Mouse (Mus musculus) activated CD4-positive, CD25-positive, alpha-beta regulatory T cell, adult 4 months (primary cell): Measurements from ENCODE around the gene Zfp456. TPM values are rescaled to one million over a fixed set of nuclear protein-coding genes. Genes with fewer than 3 reads are reported as not detected.
"Not testable (repeated sequence)": the region's sequence is repeated elsewhere in the genome, so short reads cannot be mapped to it uniquely, and the experiment has no call there.

Experiments used
- ATAC-seq: one replicate; pipeline ENCODE4 v1.8.0; 2017
- polyA plus RNA-seq, 2 experiments: library from polyadenylated mRNA; unstranded; fragments of 100-300 nt; shearing (Covaris generic); gene quantifications; one replicate each; pipeline ENCODE4 v1.2.1; 2017

Zfp456 gene
- polyA plus RNA-seq: 1 to 10 TPM; 6.5 to 8.4 TPM

GRCm38 (mm10) chr13:67375050-67375911, at the start of gene Zfp456, which contains the start of gene Gm28041:
Gene Zfp456, minus strand, starts transcription at chr13:67375810.
Gene Gm28041, minus strand, starts transcription at chr13:67375733.
- peak; percentile 99 for ATAC-seq

- ATAC-seq: not testable (repeated sequence)
Observed at GRCm38 (mm10) chr13:67422532-67422931, 46.9 kb upstream of the Zfp456 start.

- peak; percentile 86 for ATAC-seq
Observed at GRCm38 (mm10) chr13:67421207-67421857, 45.7 kb upstream of the Zfp456 start, which contains the start of gene Zfp459. Gene Zfp459, minus strand, starts transcription at chr13:67421418.

- no peak for ATAC-seq
Observed at GRCm38 (mm10) chr13:67420558-67421206, 45.1 kb upstream of the Zfp456 start.

- no peak for ATAC-seq
Observed at GRCm38 (mm10) chr13:67416811-67417210, 41.2 kb upstream of the Zfp456 start.

GRCm38 (mm10) chr13:67415759-67416158, 40.1 kb upstream of the Zfp456 start:
- no peak for ATAC-seq

- ATAC-seq: not testable (repeated sequence)
Observed at GRCm38 (mm10) chr13:67413634-67414033, 38.0 kb upstream of the Zfp456 start.

GRCm38 (mm10) chr13:67399183-67399903, 23.7 kb upstream of the Zfp456 start, which contains the start of gene Zfp429:
Gene Zfp429, minus strand, starts transcription at chr13:67399819.
- peak; percentile 100 for ATAC-seq

GRCm38 (mm10) chr13:67376255-67376654, 645 bp upstream of the Zfp456 start:
- not testable (repeated sequence) for ATAC-seq

- ATAC-seq: peak; percentile 95
Observed at GRCm38 (mm10) chr13:67360131-67360744, 15.4 kb downstream of the Zfp456 start, which contains the start of the genes Gm28044 and Zfp953. Gene Gm28044, minus strand, starts transcription at chr13:67360536. Gene Zfp953, minus strand, starts transcription at chr13:67360605.

- no peak for ATAC-seq
Observed at GRCm38 (mm10) chr13:67351854-67352253, 23.8 kb downstream of the Zfp456 start.

GRCm38 (mm10) chr13:67343422-67343821, 32.2 kb downstream of the Zfp456 start:
- ATAC-seq: no peak

- peak; percentile 15 for ATAC-seq
Observed at GRCm38 (mm10) chr13:67332877-67333276, 42.7 kb downstream of the Zfp456 start.

- ATAC-seq: peak; percentile 99
Observed at GRCm38 (mm10) chr13:67332019-67332724, 43.4 kb downstream of the Zfp456 start, which contains the start of gene Zfp595. Gene Zfp595, minus strand, starts transcription at chr13:67332570.

Other genes with a start within 250 kb of the Zfp456 start
- gene Rsl1, start 202.6 kb downstream of the Zfp456 start, polyA plus RNA-seq: 10 to 100 TPM; 18.8 to 21.6 TPM
- 1 to 10 TPM; 5.7 to 6.4 TPM for gene Zfp455, start 181.3 kb downstream of the Zfp456 start, polyA plus RNA-seq
- gene Zfp458, start 97.3 kb downstream of the Zfp456 start, polyA plus RNA-seq: 1 to 10 TPM; 2.2 to 2.4 TPM
- 1 to 10 TPM in 1 of 2 experiments, not detected in 1; 1.9 TPM for gene Zfp457, start 69.3 kb downstream of the Zfp456 start, polyA plus RNA-seq
- gene Zfp595, start 43.2 kb downstream of the Zfp456 start, polyA plus RNA-seq: 1 to 10 TPM; 5.4 to 5.9 TPM
- gene Gm28044, start 15.3 kb downstream of the Zfp456 start, polyA plus RNA-seq: not detected
- 1 to 10 TPM; 2.9 to 3.4 TPM for gene Zfp953, start 15.2 kb downstream of the Zfp456 start, polyA plus RNA-seq
- gene Gm28041, start 77 bp downstream of the Zfp456 start, polyA plus RNA-seq: 1 to 10 TPM; 1.3 to 2.3 TPM
- gene Zfp429, start 24.0 kb upstream of the Zfp456 start, polyA plus RNA-seq: 10 to 100 TPM; 20.6 to 23.0 TPM
- gene Zfp459, start 45.6 kb upstream of the Zfp456 start, polyA plus RNA-seq: 1 to 10 TPM; 1.8 to 3.1 TPM
- 10 to 100 TPM; 13.5 to 15.2 TPM for gene Zfp874a, start 75.8 kb upstream of the Zfp456 start, polyA plus RNA-seq
- 10 to 100 TPM in 1 of 2 experiments, 1 to 10 TPM in 1; 9.3 to 10.8 TPM for gene Zfp874b, start 108.4 kb upstream of the Zfp456 start, polyA plus RNA-seq
- 10 to 100 TPM; 15.9 to 17.9 TPM for gene Zfp58, start 124.7 kb upstream of the Zfp456 start, polyA plus RNA-seq
- 1 to 10 TPM in 1 of 2 experiments, not detected in 1; 4.7 TPM for gene Gm26965, start 150.3 kb upstream of the Zfp456 start, polyA plus RNA-seq
- 10 to 100 TPM; 52.0 to 61.6 TPM for gene Zfp87, start 150.4 kb upstream of the Zfp456 start, polyA plus RNA-seq
- gene Zfp748, start 178.0 kb upstream of the Zfp456 start, polyA plus RNA-seq: 10 to 100 TPM; 17.4 to 23.4 TPM
- 1 to 10 TPM; 8.8 to 9.2 TPM for gene Zfp729b, start 233.9 kb upstream of the Zfp456 start, polyA plus RNA-seq